Mouse (Mus musculus): ENCODE data around the gene Zfp112. TPM values are rescaled to one million over a fixed set of nuclear protein-coding genes. Genes with fewer than 3 reads are reported as not detected.

Zfp112 gene
- polyA plus RNA-seq, 1 experiment: 7.7 TPM

DNA sequence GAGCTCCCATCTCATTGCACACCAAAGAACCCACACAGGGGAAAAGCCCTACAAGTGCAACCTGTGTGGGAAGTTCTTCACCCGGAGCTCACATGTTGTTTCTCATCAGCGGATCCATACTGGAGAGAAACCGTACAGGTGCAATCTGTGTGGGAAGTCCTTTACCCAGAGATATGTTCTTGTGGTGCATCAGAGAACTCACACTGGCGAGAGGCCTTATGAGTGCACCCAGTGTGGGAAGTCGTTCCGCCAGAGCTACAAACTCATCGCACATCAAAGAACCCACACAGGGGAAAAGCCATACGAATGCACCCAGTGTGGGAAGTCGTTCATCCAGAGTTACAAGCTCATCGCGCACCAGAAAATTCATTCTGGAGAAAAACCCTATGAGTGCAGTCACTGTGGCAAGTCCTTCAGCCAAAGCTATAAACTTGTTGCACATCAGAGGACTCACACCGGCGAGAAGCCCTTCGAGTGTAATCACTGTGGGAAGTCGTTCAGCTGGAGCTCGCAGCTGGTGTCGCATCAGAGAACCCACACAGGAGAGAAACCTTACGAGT, 6.9 kb upstream of the Zfp112 start:
- H3K4me3 ChIP-seq (replicated peaks; ENCODE audit: insufficient read depth, low read depth, low read length): no peak overlapping the region
- 95% methylated on average over 18 of the region's 18 CpGs for WGBS

GRCm38 (mm10) chr7:24110839-24111238, 1.3 kb upstream of the Zfp112 start:
- WGBS: 96% methylated on average over 7 of the region's 7 CpGs
- Histone ChIP-seq H3K4me3 (replicated peaks; ENCODE audit: insufficient read depth, low read depth, low read length) (no peak overlapping the region), H3K4me1 (ENCODE audit: control insufficient read depth, insufficient read depth, low read length) (no peaks in the 10 kb centered on the region), H3K27me3 (ENCODE audit: control insufficient read depth, insufficient read depth, low read length) (no peaks in the 10 kb centered on the region), H3K27ac (ENCODE audit: insufficient read depth, low read length) (no peak overlapping the region)
- no peak for DNase-seq
- TF ChIP-seq CTCF (IDR thresholded peaks at IDR 0.05; ENCODE audit: borderline replicate concordance, insufficient read depth, low read depth, low read length) (no peak), POLR2A (IDR thresholded peaks at IDR 0.05; ENCODE audit: borderline replicate concordance, insufficient read depth, low read length) (no peak)

More for the DNA sequence above, 6.9 kb upstream of the Zfp112 start:
- H3K27ac ChIP-seq (ENCODE audit: insufficient read depth, low read length): no peak overlapping the region
- no peaks in the 10 kb centered on the region for H3K4me1 ChIP-seq (ENCODE audit: control insufficient read depth, insufficient read depth, low read length)
- 0 out of 2 replicates have a peak, but pooled peaks cover 1% of the 10 kb centered on the region for H3K27me3 ChIP-seq (ENCODE audit: control insufficient read depth, insufficient read depth, low read length)
- DNase-seq: no peak
- TF ChIP-seq CTCF (IDR thresholded peaks at IDR 0.05; ENCODE audit: borderline replicate concordance, insufficient read depth, low read depth, low read length): no peak

DNA sequence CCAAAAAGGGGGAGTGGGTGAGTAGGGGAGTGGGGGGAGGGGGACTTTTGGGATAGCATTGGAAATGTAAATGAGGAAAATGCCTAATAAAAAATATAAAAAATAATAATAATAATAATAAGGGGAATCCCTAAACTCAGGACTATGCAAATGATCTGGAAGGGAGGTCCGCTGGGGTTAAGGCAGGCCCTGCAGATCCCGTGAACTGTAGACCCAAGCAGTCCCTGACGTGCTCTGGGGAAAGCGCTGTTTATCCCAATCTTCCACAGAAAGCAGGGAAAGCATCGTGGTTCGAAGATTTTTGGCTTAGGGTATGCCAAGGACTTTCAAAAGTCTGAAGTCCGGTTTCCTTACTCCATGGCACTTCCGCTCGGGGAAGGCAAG, 350 bp upstream of the Zfp112 start:
- under 1% methylated on average over 9 of the region's 9 CpGs for WGBS
- TF ChIP-seq CTCF (IDR thresholded peaks at IDR 0.05; ENCODE audit: borderline replicate concordance, insufficient read depth, low read depth, low read length): no peak
- no peak for TF ChIP-seq POLR2A (IDR thresholded peaks at IDR 0.05; ENCODE audit: borderline replicate concordance, insufficient read depth, low read length)
- DNase-seq: no peak
- Histone ChIP-seq H3K27ac (ENCODE audit: insufficient read depth, low read length) (no peak overlapping the region), H3K4me3 (replicated peaks; ENCODE audit: insufficient read depth, low read depth, low read length) (peak overlapping the region; percentile 94), H3K27me3 (ENCODE audit: control insufficient read depth, insufficient read depth, low read length) (no peaks in the 10 kb centered on the region), H3K4me1 (ENCODE audit: control insufficient read depth, insufficient read depth, low read length) (no peaks in the 10 kb centered on the region)

DNA sequence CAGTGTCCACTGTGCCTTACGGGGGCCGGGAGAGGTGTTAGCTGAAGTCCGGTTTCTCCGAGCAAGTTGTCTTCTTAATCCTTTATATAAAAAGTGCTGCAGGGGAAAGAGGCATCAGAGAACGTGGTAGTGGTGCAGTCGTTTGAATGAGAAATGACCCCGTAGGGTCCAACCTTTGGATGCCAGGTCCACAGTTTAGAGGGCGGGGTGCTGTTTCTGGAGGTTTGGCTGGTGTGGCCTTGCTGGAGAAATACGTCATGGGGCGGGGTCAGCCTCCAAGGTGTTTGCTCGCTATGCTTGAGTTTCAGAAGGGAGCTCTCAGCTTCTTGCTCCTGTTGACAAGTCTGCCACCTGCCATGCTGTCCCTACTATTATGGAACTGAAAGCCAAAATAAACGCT, 887 bp downstream of the Zfp112 start:
- 0 out of 2 replicates have a peak, but pooled peaks have one; percentile 23 for TF ChIP-seq POLR2A (IDR thresholded peaks at IDR 0.05; ENCODE audit: borderline replicate concordance, insufficient read depth, low read length)
- no peak for TF ChIP-seq CTCF (IDR thresholded peaks at IDR 0.05; ENCODE audit: borderline replicate concordance, insufficient read depth, low read depth, low read length)
- Histone ChIP-seq H3K27ac (ENCODE audit: insufficient read depth, low read length) (peak overlapping the region; percentile 45), H3K27me3 (ENCODE audit: control insufficient read depth, insufficient read depth, low read length) (no peaks in the 10 kb centered on the region), H3K4me1 (ENCODE audit: control insufficient read depth, insufficient read depth, low read length) (no peaks in the 10 kb centered on the region), H3K4me3 (replicated peaks; ENCODE audit: insufficient read depth, low read depth, low read length) (peak overlapping the region; percentile 93)
- 6% methylated on average over 12 of the region's 12 CpGs for WGBS
- DNase-seq: peak; percentile 62 to 77

- WGBS: 82% methylated on average over 4 of the region's 4 CpGs
- DNase-seq: no peak
- TF ChIP-seq POLR2A (IDR thresholded peaks at IDR 0.05; ENCODE audit: borderline replicate concordance, insufficient read depth, low read length): no peak
- no peak for TF ChIP-seq CTCF (IDR thresholded peaks at IDR 0.05; ENCODE audit: borderline replicate concordance, insufficient read depth, low read depth, low read length)
- no peak overlapping the region for H3K4me3 ChIP-seq (replicated peaks; ENCODE audit: insufficient read depth, low read depth, low read length)
- no peaks in the 10 kb centered on the region for H3K27me3 ChIP-seq (ENCODE audit: control insufficient read depth, insufficient read depth, low read length)
- no peak overlapping the region for H3K27ac ChIP-seq (ENCODE audit: insufficient read depth, low read length)
- no peaks in the 10 kb centered on the region for H3K4me1 ChIP-seq (ENCODE audit: control insufficient read depth, insufficient read depth, low read length)
Observed at GRCm38 (mm10) chr7:24116655-24117054, 4.5 kb downstream of the Zfp112 start.

DNA sequence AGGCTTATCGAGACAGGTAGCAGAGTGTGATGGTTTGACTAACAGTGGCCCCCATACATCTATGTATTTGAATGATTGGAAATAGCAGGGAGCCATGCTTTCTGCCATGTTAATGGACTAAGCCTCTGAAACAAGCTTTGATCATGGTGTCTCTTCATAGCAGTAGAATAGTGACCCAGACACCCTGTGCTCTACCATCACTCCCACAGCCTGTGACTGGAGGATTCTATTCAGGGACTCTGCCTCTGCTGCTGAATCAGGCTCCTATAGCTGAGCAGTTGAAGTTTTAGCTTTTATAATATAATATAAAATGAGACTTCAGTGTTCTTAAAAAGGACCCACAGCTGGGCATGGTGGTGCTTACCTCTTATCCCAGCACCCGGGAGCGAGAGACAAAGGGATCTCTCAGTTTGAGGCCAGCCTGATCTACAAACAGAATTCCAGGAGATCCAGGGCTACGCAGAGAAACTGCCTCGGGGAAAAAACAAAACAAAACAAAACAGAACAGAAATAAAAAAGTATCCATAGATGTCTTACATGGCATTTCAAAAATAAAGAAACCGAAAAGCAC, 21.4 kb downstream of the Zfp112 start:
- no peaks in the 10 kb centered on the region for H3K27me3 ChIP-seq (ENCODE audit: control insufficient read depth, insufficient read depth, low read length)
- TF ChIP-seq POLR2A (IDR thresholded peaks at IDR 0.05; ENCODE audit: borderline replicate concordance, insufficient read depth, low read length) (no peak), CTCF (IDR thresholded peaks at IDR 0.05; ENCODE audit: borderline replicate concordance, insufficient read depth, low read depth, low read length) (no peak)
- H3K27ac ChIP-seq (ENCODE audit: insufficient read depth, low read length): no peak overlapping the region
- H3K4me1 ChIP-seq (ENCODE audit: control insufficient read depth, insufficient read depth, low read length): peaks cover 3% of the 10 kb centered on the region; the same call in 1 of the 2 replicates
- H3K4me3 ChIP-seq (replicated peaks; ENCODE audit: insufficient read depth, low read depth, low read length): peak overlapping the region; percentile 92
- 16% methylated on average over 6 of the region's 6 CpGs for WGBS
- DNase-seq: no peak

- 3% methylated on average over 32 of the region's 32 CpGs for WGBS
- H3K27me3 ChIP-seq (ENCODE audit: control insufficient read depth, insufficient read depth, low read length): no peaks in the 10 kb centered on the region
- TF ChIP-seq POLR2A (IDR thresholded peaks at IDR 0.05; ENCODE audit: borderline replicate concordance, insufficient read depth, low read length) (peak; percentile 92), CTCF (IDR thresholded peaks at IDR 0.05; ENCODE audit: borderline replicate concordance, insufficient read depth, low read depth, low read length) (no peak)
- DNase-seq: peak; percentile 89 to 92
- peak within 1 kb of the TSS; percentile 92 for H3K4me3 ChIP-seq (replicated peaks; ENCODE audit: insufficient read depth, low read depth, low read length)
- H3K4me1 ChIP-seq (ENCODE audit: control insufficient read depth, insufficient read depth, low read length): peaks cover 3% of the 10 kb centered on the region; the same call in 1 of the 2 replicates
- peak within 1 kb of the TSS; percentile 59 for H3K27ac ChIP-seq (ENCODE audit: insufficient read depth, low read length)
Observed at GRCm38 (mm10) chr7:24133996-24134828, 22.1 kb downstream of the Zfp112 start, which contains the start of gene Zfp235. Gene Zfp235 (plus strand): TSS chr7:24134169.

Data from cerebellum, adult 2 months (tissue).